8 mouse cellular contexts compared by ENCODE assay signal in the genomic region with DNA sequence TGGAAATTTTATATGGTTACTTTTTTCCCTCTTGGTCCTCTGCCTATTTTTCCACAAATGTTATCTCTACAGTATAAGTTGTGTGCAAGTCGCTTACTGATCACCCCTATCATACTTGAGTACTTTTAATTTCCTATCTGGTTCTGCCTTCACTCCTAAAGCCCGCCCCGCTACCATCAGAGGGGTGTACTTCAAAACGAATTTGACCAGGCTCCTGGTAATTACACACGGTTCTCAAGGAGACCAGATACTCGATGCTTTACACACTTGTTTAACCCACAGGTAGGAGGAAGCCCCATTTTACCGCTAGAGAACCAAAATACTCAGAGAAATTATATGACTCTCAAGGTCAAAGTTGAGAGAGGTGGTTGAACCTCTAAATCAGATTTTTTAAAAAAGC. TPM values are rescaled to one million over a fixed set of nuclear protein-coding genes. Genes with fewer than 3 reads are reported as not detected.
A peak's percentile ranks its signal among the peaks of the same experiment; 100 is the strongest.
DNase-seq lines count a peak whose midpoint lies in the region; ATAC-seq and TF ChIP-seq lines count a peak whose summit lies in the region.

No protein-coding gene starts in this region.

- no peaks in the 10 kb centered on the region for H3K9me3 ChIP-seq in limb, embryonic 14.5 days (ENCODE audit: control insufficient read depth, low read length)
- no peaks in the 10 kb centered on the region for H3K9me3 ChIP-seq in neural tube, embryonic 14.5 days (ENCODE audit: control insufficient read depth, low read length)

- intact Hi-C loops in left cerebral cortex, postnatal 14 days (cut with DNase I) = no loop called here

- H3K27me3 ChIP-seq in limb, embryonic 14.5 days (ENCODE audit: control insufficient read depth, insufficient read depth, low read length) = no peaks in the 10 kb centered on the region
- no peaks in the 10 kb centered on the region for H3K27me3 ChIP-seq in neural tube, embryonic 14.5 days (ENCODE audit: control insufficient read depth, insufficient read depth, low read length)

- ATAC-seq in erythroid progenitor cell, adult 5-6 weeks (replicated peaks; ENCODE audit: low FRiP score, poor library complexity, severe bottlenecking) = peak; percentile 7; the same call in 1 of the 2 replicates
- ATAC-seq in limb, embryonic 14.5 days (ENCODE audit: low FRiP score, low read depth) = no peak
- peak; percentile 47 for ATAC-seq in neural tube, embryonic 14.5 days (ENCODE audit: low read depth)

- H3K36me3 ChIP-seq in limb, embryonic 14.5 days (ENCODE audit: control insufficient read depth, insufficient read depth, low read length) = peaks cover 6% of the 10 kb centered on the region
- H3K36me3 ChIP-seq in neural tube, embryonic 14.5 days (ENCODE audit: control insufficient read depth, insufficient read depth, low read length) = 0 out of 2 replicates have a peak, but pooled peaks cover under 1% of the 10 kb centered on the region

- no peak for TF ChIP-seq POLR2A in lung, adult 2 months (IDR thresholded peaks at IDR 0.05; ENCODE audit: borderline replicate concordance, extremely low read depth, low read depth, low read length)
- no peak for TF ChIP-seq POLR2A in limb, embryonic 14.5 days (IDR thresholded peaks at IDR 0.05; ENCODE audit: borderline replicate concordance, extremely low read depth, insufficient read depth, insufficient read length)

- H3K4me3 ChIP-seq in lung, adult 2 months (replicated peaks; ENCODE audit: extremely low read depth, low read depth, low read length) = peak overlapping the region; percentile 90
- peak overlapping the region; percentile 63 for H3K4me3 ChIP-seq in limb, embryonic 14.5 days (replicated peaks; ENCODE audit: low read length)
- peak overlapping the region; percentile 53 for H3K4me3 ChIP-seq in neural tube, embryonic 14.5 days (ENCODE audit: low read depth, low read length)

- peak overlapping the region; percentile 69 for H3K4me2 ChIP-seq in limb, embryonic 14.5 days (replicated peaks; ENCODE audit: low read depth, low read length, severe bottlenecking)
- peak overlapping the region; percentile 63 for H3K4me2 ChIP-seq in neural tube, embryonic 14.5 days (ENCODE audit: low read depth, low read length)

- peak overlapping the region; percentile 57 for H3K9ac ChIP-seq in limb, embryonic 14.5 days (ENCODE audit: low read depth, low read length, severe bottlenecking)
- peak overlapping the region; percentile 48 for H3K9ac ChIP-seq in neural tube, embryonic 14.5 days (replicated peaks; ENCODE audit: low read depth, low read length)

- no peak overlapping the region for H3K27ac ChIP-seq in limb, embryonic 14.5 days (replicated peaks; ENCODE audit: low read depth, low read length)
- no peak overlapping the region for H3K27ac ChIP-seq in neural tube, embryonic 14.5 days (ENCODE audit: low read depth, low read length)

- H3K4me1 ChIP-seq in lung, adult 2 months (ENCODE audit: control insufficient read depth, insufficient read depth, low read length) = no peaks in the 10 kb centered on the region
- peaks cover 3% of the 10 kb centered on the region for H3K4me1 ChIP-seq in limb, embryonic 14.5 days (ENCODE audit: control insufficient read depth, insufficient read depth, low read length)
- 0 out of 2 replicates have a peak, but pooled peaks cover 3% of the 10 kb centered on the region for H3K4me1 ChIP-seq in neural tube, embryonic 14.5 days (ENCODE audit: control insufficient read depth, insufficient read depth, low read length)

- no peak for TF ChIP-seq CTCF in lung, adult 2 months (IDR thresholded peaks at IDR 0.05; ENCODE audit: insufficient read depth, low read length)

- DNase-seq in lung, adult 2 months = no peak
- no peak for DNase-seq in lung, postnatal 25 days (ENCODE audit: low spot score)
- no peak for DNase-seq in limb, embryonic 14.5 days (ENCODE audit: low spot score)
- DNase-seq in thymus, postnatal 10 days (ENCODE audit: low spot score in 2 of 2) = no peak
- DNase-seq in left cerebral cortex, postnatal 14 days (ENCODE audit: low spot score in 2 of 2) = no peak
- no peak for DNase-seq in gastrocnemius, adult 18-20 months (ENCODE audit: low spot score)

- 1% methylated on average over 7 of the region's 7 CpGs for WGBS in lung, adult 2 months
- WGBS in limb, embryonic 14.5 days = 1% methylated on average over 7 of the region's 7 CpGs
- WGBS in neural tube, embryonic 14.5 days = 2% methylated on average over 7 of the region's 7 CpGs

RNA-seq across cellular contexts. Expression of a gene that starts 3.7 kb away (rescaled TPM):
- 3.5 and 6.2 TPM in 2 replicates for polyA plus RNA-seq in lung, adult 2 months (2012; rRNA removed)
- 5.8 and 5.9 TPM in 2 replicates for total RNA-seq in erythroid progenitor cell, adult 5-6 weeks (2015; ENCODE audit: low replicate concordance)
- total RNA-seq in erythroid progenitor cell, adult 5-6 weeks (2017; ENCODE audit: low replicate concordance) = 8.0 and 17.9 TPM in 2 replicates
- 13.3 and 20.4 TPM in 2 replicates for polyA plus RNA-seq in limb, embryonic 14.5 days (2012; rRNA removed)
- polyA plus RNA-seq in limb, embryonic 14.5 days (2014; fragmentation: Nextera tagmentation; extraction: Ambion mirVana) = 64.3 and 64.9 TPM in 2 replicates
- 46.2 and 48.5 TPM in 2 replicates for polyA plus RNA-seq in neural tube, embryonic 14.5 days (2014; fragmentation: Nextera tagmentation; extraction: Ambion mirVana)
- total RNA-seq in left cerebral cortex, postnatal 14 days (2021) = 10 to 100 TPM; 31.3 to 32.3 TPM
- 10 to 100 TPM; 38.3 to 41.7 TPM for total RNA-seq in gastrocnemius, adult 18-20 months (2021)

RNA-seq across cellular contexts. Expression of a gene that starts 8.0 kb away (rescaled TPM):
- polyA plus RNA-seq in lung, adult 2 months (2012; rRNA removed) = 26.4 and 33.5 TPM in 2 replicates
- total RNA-seq in erythroid progenitor cell, adult 5-6 weeks (2015; ENCODE audit: low replicate concordance) = 72.1 and 78.4 TPM in 2 replicates
- total RNA-seq in erythroid progenitor cell, adult 5-6 weeks (2017; ENCODE audit: low replicate concordance) = 79.6 and 98.6 TPM in 2 replicates
- 62.8 and 69.8 TPM in 2 replicates for polyA plus RNA-seq in limb, embryonic 14.5 days (2012; rRNA removed)
- polyA plus RNA-seq in limb, embryonic 14.5 days (2014; fragmentation: Nextera tagmentation; extraction: Ambion mirVana) = 142 and 145 TPM in 2 replicates
- 175 and 179 TPM in 2 replicates for polyA plus RNA-seq in neural tube, embryonic 14.5 days (2014; fragmentation: Nextera tagmentation; extraction: Ambion mirVana)
- 100 to 1,000 TPM; 137 to 141 TPM for total RNA-seq in left cerebral cortex, postnatal 14 days (2021)
- 100 to 1,000 TPM; 272 to 274 TPM for total RNA-seq in gastrocnemius, adult 18-20 months (2021)
